Mouse (Mus musculus) R1 (cell line): Measurements from ENCODE around the gene Rgs9.

Experiments used
- DNase-seq: peaks from one replicate; pipeline ENCODE4 v3.0.0-alpha.2; 2018; ENCODE audit warnings: low read depth, low spot score

The Rgs9 gene

DNA sequence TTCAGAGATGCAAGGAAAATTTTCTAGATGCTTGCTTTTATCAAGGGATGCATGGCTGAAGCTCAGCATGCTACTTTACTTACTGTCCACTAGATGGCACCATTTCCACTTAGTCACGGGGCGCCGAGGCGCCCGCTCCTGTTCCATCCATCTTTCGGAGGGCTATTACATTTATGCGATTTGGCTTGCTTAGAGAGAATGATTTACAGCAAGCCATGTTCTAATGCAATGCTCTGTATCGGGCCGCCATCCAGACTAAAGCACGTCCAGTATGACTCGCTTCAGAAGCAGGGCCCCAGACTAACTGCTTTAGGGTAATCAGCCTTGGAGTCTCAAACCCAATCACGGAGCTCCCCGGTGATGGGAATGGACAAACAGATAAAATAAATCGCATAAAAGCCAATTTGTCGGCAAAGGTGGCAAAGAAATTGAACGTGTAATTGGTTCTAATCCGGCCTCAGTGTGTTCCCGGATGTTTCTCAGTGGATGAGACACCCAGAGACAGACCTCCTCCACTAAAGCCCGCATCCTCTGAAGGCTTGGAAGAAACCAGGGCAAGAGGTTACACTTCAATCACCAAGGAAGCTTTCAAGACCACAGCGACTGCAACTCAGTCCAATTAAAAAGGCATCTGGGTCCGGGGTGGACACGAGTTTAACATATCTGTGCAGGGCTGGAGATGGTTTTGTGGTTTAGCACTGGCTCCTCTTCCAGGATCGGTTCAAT is 53.1 kb downstream of the Rgs9 start:
- DNase-seq, result peak; percentile 55

DNA sequence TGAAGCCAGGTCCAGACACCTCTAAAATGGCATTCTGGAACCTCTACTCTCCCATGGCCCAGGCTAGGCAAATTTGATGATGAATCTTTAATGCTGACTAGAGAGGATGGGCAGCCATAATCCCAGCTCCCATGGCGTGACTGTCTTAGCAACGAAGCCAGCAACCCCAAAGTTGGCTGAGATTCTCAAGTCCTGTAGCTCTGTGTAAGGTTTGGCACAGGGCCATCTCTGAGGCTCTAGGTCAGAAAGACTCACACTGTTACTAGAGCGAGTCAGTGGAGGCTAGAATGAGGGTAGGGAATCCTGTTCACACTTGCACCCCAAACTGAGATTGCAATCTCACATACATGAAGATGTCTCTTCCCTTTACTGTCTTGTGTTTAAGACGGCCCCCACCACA is 57.8 kb downstream of the Rgs9 start:
- no peak for DNase-seq

DNA sequence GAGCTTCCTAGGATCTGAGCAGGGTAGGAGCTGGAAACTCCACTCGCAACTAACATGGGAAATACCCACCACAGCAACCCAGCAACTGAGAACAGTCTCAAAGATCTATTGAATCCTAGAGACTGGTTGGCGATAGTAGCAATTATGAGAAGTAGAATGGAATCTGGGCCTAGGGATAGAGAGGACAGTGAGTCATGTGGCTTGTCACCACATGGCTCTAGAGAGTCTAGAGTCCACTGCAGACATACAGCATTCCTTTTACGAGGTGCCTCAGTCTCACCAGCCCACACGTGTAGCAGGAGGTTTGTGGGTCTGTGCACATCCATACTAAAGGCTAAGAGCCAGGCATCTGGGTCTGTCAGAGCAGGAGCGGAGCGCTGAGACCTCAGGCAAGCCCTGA is 59.3 kb downstream of the Rgs9 start:
- no peak for DNase-seq

DNA sequence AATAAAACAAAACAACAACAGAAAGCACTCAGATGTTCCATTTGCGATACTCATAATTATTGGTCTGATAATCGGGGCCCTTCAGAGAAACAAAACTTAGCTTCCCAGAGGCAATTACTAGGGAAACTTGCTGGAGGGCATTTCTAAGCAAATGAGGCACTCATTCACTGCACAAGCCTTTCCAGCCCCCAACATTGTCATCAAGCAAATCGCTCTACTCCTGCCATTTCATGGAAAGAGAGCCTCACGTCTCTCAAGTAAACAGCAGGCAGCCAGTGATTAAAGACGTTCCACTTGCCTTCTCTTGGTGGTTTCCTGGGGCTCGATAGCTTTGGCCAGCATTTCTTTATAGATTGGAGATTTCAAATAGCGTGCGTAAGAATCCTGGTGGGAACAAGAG is 60.1 kb downstream of the Rgs9 start:
- DNase-seq, result peak; percentile 15

DNA sequence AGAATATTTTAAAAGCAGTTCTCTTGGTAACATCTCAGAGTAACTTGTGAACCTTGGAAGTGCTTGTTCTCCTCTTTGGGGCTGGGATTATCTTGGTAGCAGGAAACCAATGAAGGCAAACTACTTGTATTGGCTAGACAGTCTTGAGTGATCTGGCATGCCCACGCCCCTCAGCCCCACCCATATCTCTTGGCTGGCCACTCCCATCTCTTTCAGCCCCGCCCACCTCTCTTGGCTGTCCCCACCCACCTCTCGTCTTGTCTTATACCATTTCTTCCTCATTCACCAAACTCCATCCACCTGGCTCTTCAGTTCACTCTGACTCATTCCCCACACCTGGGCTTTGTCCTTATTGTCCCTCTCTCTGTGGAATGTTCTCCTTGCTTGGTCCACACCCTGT is 64.3 kb downstream of the Rgs9 start:
- peak; percentile 52 for DNase-seq

DNA sequence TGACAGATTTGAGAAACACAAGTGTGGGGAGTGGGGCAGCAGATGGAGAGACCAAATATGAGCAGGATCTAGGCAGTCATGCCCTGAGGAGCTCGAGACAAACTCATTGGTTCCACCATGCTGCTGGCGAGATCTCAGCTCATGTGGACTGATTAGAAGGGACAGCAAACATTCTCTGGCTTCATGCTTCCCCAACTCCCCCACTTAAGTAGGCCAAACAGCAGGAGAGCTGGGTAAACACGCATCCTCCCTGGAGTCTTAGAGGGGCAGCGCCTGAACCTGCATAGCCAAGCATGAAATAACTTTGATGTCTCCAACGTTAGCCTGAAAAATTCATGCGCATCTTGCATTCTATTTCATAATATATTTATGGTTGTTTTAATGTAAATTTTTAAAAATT is 65.1 kb downstream of the Rgs9 start:
- no peak for DNase-seq

DNA sequence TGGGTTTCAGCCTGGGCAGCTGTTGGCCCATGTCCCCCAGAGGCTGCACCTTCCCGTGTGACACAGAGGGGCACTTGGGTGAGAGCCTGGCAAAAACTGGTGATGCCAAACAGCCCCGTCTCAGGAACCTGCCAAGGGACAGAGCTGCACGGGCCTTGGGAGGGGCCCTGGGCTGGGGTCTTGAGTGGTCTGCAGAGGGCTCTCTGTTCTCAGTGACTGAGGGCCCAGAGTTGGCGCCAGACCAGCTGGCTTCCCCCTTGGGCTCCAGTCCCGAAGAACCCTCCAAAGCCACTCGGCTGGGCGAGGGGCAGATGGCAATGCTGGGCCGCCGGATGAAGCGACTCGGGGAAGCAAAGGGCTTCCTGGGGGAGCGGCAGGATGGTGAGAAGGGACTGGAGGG is 70.8 kb downstream of the Rgs9 start:
- DNase-seq, result no peak

DNA sequence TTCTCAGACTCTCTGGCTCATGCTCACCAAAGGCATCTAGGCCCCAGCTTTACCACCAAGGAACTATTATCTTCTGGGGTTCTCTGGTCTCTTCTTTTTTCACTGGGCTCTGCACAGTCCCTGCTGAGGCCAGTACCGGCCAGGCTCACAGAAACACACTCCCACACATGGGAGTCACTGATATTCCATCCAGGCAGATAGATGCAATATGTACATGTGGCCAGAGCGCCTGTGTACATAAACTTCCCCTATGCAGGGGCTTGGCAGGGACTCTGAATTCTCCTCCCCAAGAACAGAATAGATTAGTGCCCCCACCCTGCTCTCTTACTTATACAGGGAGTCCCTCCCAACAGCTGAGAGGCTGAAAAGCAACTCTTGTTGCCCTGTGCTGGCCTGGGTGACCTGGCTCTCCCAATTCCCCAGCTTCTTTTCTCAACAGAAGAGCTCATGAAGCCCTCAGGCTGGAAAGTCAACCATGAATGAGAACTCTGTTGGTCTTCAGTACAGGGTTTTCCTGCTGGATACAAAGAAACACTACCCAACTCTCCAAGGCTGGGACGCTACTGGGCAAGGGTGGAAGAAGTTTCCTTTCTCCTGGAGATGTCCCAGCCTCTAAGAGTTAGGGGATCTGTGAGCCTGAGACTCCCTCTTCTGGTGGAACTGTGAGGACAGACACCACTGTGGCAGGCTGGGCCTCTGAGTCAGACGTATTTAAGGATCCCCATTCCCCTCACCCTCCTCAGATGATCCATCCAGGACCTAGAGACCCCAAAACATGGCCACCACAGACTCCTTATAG is 76.5 kb downstream of the Rgs9 start:
- DNase-seq, result no peak

DNA sequence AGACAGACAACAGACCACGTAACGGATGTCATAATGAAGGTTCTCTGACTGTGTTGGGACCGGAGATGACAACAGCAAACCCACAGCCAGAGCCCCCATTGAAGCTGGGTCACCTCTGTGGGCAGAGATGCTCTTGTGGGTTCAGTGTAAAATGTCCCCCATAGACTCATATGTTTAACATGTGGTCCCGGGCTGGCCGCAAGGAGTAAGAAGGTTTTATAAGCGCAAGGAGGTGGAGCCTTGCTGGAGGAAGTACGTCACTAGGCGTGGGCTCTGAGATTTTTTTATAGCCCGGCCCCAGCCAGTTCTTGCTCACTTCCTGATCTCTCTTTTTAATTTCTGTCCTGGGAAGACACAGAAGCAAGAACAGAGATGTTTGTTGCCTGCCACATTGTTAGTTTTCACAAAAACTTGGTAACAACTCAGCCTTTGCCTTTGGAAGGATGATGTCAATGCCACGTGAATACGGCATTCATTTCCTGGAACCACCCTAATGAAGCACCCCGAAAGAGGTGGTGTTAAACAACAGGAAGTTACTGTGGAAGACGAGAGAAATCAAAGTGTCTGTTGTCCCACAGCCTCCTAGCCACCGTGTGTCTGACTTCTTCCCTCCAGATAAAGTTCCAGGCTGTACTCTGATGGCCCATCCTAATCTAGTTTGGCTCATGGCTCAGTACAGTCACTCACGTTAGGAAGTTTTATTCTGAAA is 79.1 kb downstream of the Rgs9 start:
- DNase-seq, result no peak

DNA sequence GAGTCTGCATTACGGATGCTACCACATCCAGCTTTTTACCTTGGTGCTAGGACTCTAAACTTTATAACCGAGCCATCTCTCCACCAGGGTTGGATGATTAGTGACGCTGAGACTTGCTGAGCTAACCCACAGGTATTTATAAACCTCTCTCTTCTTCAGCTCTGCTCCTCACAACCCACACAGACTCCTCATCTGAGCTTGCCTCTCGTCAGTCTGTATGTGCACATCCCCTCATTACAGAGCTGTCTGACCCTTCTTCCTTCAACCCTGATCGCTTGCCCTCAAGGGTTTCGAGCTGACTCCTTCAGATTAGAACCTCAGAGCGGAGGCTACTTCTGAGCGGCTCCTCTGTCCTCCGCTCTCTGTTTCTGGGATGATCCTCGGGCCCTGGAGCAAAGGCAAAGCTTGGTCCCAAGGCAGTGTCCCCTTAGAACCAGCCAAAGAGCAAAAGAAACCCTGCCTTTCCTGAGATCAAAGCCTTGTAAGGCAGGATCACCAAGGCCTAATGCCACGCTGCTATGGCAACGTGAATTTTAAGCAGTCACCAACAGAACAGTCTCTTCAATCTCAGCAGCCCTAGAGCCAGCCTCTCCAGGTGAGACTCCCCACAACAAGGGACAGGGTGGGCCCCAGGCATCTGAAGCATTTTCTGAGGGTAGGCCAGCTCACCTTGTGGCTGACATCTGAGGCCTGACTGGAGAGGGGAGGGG is 79.9 kb downstream of the Rgs9 start:
- peak; percentile 18 for DNase-seq

DNA sequence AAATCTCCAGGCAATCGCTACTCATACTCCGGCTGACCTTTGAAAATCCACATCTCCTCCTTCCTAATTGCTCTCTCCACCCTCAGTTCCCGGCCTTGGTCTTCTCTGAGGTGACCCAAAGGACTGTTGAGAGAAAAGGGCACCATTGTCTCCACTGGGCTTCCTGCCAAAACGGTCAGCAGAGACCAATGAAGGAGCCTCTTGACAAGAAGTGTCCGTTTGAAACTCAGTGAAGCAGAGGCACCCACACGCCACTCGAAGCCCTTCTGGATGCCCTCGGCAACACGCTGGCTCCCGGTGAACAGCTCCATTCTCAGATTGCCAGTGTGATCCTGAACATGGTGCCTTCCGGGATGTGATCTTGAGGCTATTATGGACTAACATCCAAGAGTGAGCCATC is 87.2 kb downstream of the Rgs9 start:
- no peak for DNase-seq

DNA sequence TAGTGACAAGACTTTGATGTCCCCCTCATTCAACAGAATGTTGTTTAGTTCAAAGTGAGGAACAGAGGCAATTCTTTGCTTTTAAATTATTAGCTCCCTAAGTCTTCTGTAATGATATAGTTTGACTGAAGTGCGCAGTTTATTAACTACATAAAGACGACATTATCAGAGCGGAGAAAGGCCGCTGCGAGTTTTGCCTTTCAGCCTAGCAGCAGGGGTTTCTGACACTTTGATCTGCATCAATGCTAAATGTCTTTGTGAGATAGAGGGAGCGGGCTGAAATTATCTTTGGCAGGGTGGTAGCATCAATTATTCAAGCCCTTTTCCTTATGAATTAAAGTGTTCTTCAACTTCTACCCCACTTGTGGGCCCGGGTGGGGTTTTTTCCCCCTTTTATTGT is 87.6 kb downstream of the Rgs9 start:
- no peak for DNase-seq

DNA sequence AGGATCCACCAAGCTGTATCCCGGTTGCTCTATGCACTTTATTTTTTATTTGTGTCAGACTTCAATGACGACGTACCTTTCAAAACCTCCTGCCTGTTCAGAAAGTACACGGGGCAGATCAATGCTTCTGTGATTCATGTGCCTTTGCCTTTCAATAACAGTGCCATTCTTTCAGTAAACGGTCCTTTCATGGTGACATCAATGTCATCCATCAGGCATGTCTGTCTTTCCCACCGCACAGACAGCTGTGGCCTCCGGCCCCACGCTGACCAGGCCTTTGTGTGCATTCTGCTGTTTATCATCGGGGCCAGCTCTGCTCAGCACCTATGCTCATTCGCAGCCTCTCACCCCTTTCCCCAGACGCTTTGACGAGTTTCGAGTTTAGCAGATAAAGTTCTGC is 91.2 kb downstream of the Rgs9 start:
- DNase-seq, result no peak

DNA sequence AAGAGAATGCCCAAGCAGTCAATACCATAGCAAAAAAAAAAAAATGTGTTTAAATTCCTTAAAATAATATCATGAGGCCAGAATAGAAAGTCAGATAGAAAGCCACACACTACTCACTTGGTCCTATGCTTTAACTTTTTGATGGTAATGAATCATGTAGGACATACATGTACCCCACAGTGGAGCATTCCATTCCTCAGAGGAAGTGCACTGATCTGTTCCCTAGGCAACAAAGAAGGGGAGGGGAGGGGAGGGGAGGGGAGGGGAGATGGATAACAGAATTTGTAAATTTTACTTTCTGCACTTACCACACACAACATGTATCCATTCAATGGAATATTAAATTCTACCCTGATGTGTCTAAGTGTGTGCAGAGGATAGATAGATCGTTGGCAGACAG is 91.9 kb downstream of the Rgs9 start:
- no peak for DNase-seq

DNA sequence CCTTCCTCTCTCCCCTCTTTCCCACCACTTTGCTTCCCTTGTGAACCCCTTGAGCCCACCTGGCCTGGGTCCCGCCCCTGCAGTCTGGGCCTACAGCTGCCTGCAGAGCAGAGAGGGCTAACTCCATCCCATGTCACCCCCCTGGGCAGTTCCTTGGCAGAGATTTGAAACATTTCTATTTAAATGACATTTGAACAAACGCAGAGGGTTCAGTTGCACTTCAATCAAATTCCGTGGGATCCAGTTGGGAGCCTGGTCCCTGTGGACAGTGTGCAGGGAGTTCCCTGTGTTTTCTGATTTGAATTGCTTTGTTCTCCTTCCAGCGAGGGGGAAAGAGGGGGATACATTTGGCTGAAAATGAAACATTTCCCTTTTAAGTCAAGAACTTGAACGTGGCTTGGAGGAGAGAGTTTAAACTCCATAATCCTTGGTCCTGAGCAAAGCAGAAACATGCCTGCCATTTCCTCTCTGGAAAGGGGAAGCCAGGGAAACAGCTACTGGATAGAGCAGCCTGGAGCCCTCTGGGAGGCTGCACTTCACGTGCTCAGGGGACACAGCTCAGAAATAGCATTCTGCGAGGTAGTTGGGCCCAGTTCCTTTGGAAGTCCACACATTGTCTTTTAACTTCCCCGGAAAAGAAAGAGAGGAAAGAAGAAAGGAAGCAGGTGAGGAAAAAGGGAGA is 98.2 kb downstream of the Rgs9 start:
- no peak for DNase-seq

DNA sequence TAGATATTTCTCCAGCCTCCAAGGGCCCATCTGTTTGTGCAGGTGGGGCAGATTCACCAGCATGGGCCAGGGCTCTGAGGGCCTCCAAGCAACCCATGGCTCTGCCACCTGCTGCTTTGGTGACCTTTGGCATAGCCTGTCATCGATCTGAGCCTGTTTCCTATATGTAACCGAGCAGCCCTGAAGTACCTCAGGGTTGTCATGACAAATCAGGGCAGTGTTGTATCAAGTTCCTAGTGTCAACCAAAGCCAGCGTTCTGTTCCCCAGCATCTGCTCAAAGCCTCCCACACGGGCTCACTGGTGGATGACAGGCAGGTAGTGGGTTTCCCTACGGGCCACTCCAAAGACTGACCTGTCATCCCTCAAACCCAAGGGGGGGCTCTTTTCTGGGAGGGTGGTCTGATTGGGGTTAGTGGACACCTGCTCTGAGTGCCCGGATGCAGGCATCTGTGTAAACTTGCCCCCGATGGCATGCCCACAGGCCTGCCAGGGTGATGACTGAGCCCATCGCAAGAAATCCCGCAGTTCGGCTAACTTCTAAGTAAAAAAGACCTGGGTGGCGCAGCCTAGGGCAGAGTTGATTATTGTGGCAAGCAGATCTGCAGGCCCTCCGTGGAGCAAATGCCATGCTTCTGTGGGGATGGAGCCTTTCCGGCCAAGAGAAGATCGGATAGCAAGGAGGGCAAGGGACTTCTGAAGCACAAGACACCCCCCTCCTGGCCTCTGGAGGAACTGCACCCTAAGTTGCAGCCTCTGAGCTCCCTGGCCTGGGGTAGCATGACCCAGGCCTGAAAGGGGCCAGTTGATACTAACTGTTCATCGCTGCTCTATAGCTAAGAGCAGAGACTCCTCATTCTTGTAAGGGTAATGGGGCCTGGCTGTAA is 105.0 kb downstream of the Rgs9 start:
- DNase-seq, result peak; percentile 73

DNA sequence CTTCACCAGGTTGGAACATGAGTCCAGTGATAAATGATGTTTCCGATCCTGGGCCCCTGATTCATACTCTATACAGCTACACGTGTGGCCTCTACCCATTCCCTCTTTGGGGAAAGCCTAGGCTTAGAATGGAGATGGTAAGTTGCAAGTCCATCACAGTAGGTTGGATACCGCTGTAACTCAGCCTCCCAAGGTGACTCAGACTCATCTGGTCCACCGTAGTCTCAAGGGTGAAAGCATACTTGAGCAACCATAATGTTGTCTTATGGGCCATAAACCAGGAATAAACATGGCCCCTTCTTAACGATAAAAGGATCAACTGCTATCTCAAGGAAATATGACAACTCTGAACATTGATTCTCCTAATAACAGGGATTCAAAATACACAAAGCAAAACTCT is 109.7 kb downstream of the Rgs9 start:
- no peak for DNase-seq

DNA sequence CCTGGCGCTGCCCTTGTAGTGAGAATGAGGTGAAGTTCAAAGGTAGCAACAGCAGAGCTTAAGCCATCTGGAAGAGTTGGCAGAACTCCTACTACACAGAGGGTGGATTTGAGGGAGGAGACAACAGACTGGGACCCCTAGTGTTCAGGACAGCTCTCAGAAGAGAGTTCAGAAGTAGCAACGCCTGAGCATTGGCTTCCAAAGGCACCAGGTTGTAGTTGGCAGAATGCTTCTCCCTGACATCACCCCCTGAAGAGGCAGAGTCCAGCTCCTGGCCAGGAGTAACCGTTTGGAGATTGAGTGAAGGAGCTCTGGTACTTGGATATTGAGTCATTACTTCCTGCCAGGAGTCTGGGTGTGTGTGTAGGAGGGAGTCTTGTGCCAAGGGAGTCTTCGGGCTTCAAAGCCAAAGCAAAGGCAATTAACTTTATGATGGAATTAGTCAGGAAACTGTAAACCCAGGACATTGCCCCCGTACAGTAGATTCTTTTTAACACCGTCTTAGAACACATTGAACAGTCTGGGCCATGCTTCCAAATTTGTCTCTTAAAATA is 110.2 kb downstream of the Rgs9 start:
- no peak for DNase-seq

DNA sequence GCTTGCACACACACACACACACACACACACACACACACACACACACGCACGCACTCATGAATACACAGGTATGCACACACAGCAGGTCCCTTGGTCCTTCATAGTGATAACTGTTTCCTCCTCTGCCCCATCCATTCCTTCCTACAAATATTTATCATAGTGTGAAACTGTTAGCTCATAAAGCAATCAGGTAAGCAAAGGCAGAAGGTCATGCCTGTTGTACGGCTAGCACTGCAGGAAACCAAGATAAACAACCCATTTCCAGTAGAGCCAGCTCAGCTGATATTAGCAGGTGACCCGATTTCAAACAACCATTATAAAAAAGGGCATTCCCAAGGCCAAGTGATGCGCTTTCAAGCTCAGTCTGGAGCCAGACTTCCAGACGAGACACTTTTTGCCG is 116.8 kb downstream of the Rgs9 start:
- no peak for DNase-seq

DNA sequence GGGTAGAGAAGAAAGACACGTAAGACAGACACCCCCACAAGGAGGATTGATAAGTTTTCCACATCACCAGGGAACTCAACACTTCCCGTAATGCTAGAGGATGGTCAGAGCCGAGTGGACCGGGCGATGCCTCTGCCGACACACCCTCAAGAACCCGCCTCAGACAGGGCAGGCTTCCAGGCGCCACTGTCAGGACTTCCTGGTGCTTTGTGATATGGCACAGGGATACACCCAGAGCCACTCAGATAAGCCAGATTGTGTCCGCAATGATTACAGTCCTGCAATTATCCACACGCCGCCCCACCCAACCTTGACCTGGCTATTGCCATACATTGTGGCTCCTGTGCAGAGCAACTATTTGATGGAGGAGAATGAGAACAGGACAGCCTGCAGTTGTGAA is 117.6 kb downstream of the Rgs9 start:
- DNase-seq, result no peak
